Mouse (Mus musculus): Measurements from ENCODE around the gene Gfi1. TPM values are rescaled to one million over a fixed set of nuclear protein-coding genes. Genes with fewer than 3 reads are reported as not detected.

Gfi1 gene
- polyA plus RNA-seq, 1 experiment from 2014 or later, result 0.07 TPM

DNA sequence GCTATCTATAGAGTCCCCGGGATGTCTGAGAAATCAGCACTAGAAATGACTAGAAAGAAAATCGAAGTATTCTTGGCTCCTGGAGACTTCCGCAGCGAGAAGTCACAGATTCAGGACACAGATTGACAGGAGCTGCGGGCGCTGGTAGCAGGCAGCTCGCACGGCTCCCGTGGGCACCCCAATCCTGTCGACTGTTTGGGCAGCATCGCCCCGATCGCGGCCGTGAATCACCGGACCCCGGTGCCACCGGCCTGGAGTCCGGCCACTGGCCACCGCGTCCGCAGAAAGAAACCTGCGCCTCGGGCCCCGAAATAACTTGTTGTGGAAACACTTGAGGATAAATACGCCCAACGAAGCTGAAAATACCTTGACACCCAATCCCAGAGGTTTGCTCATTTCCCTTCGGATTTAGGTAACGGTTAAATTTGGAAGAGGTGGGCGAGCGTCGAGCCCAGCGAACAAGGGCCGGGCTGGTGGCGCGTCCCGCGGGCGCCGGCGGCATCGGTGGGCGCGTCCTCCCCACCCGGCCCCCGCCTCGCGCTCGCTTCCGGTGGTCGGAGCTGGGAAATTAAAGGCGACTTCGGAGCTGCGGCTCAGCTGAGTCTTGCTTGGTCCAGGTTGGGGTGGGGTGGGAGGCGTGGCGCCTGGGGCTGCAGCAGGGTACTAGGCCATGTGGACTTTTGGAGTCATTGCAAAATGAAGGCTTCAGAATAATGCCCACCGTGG is 608 bp upstream of the Gfi1 start:
- no peaks in the 10 kb centered on the region for H3K36me3 ChIP-seq (ENCODE audit: control insufficient read depth, insufficient read depth, low read length)
- DNase-seq (ENCODE audit: low spot score), result peak; percentile 67
- ATAC-seq (replicated peaks; ENCODE audit: low FRiP score), result 0 out of 2 replicates have a peak, but pooled peaks have one; percentile 11

DNA sequence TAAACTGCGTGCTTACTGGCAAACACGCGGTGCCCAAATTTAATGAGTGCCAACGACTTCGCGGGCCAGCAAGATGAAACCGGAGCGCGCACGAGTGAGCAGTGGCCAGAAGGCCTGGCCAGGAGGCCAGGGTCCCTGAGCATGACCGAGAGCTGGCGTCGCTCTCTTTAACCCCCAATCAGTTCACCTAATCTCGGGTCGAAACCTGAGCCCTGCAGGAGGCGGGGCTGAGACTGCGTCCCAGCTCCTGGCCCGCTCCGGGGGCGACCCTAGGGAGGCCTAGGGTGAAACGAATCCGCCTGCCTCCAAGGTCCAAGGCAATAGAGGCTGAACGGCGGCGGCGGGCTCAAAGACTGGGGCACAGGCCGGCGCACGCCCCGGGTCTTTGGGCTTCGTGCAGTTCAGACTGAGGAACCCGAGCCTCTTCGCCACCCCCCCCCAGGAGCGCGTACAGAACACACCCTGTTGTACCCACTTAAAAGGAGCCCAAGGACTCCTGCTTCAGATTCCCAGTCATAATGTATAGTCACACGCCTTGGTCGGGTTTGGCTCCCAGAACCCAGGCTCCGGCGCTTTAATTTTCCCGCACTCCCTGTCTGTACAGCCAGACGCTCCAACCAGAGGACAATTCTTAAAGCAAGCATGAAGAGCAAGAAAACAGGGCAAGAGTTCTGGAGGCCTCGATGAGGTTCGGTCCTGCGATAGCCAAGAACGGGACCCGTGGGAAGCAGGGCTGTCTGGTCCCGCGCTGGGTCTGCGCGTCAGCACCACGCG is 988 bp downstream of the Gfi1 start:
- peaks cover 29% of the 10 kb centered on the region for H3K4me1 ChIP-seq (replicated peaks; ENCODE audit: control insufficient read depth, insufficient read depth, low read length)
- H3K4me2 ChIP-seq (ENCODE audit: low read depth, low read length, severe bottlenecking), result 0 out of 2 replicates have a peak overlapping the region, but pooled peaks have one; percentile 18
- no peaks in the 10 kb centered on the region for H3K36me3 ChIP-seq (ENCODE audit: control insufficient read depth, insufficient read depth, low read length)
- no peak overlapping the region; the same call in 1 of the 2 replicates for H3K4me3 ChIP-seq (ENCODE audit: low read depth, low read length)
- no peak overlapping the region for H3K27ac ChIP-seq (ENCODE audit: low read depth, low read length)
- DNase-seq (ENCODE audit: low spot score), result peak; percentile 69
- H3K9ac ChIP-seq (ENCODE audit: low read length), result no peak overlapping the region
- no peaks in the 10 kb centered on the region for H3K9me3 ChIP-seq (ENCODE audit: control insufficient read depth, low read length)
- 0 out of 2 replicates have a peak, but pooled peaks have one; percentile 28 for ATAC-seq (replicated peaks; ENCODE audit: low FRiP score)
- under 1% methylated on average over 52 of the region's 52 CpGs for WGBS
- peaks cover 91% of the 10 kb centered on the region for H3K27me3 ChIP-seq (ENCODE audit: control insufficient read depth, insufficient read depth, low read length)

More for the DNA sequence above, 608 bp upstream of the Gfi1 start:
- Histone ChIP-seq H3K27me3 (ENCODE audit: control insufficient read depth, insufficient read depth, low read length) (peaks cover 78% of the 10 kb centered on the region), H3K27ac (ENCODE audit: low read depth, low read length) (no peak overlapping the region), H3K4me3 (ENCODE audit: low read depth, low read length) (peak overlapping the region; percentile 20), H3K4me1 (replicated peaks; ENCODE audit: control insufficient read depth, insufficient read depth, low read length) (peaks cover 24% of the 10 kb centered on the region), H3K4me2 (ENCODE audit: low read depth, low read length, severe bottlenecking) (peak overlapping the region; percentile 46), H3K9ac (ENCODE audit: low read length) (no peak overlapping the region), H3K9me3 (ENCODE audit: control insufficient read depth, low read length) (no peaks in the 10 kb centered on the region)
- WGBS, result under 1% methylated on average over 57 of the region's 57 CpGs

DNA sequence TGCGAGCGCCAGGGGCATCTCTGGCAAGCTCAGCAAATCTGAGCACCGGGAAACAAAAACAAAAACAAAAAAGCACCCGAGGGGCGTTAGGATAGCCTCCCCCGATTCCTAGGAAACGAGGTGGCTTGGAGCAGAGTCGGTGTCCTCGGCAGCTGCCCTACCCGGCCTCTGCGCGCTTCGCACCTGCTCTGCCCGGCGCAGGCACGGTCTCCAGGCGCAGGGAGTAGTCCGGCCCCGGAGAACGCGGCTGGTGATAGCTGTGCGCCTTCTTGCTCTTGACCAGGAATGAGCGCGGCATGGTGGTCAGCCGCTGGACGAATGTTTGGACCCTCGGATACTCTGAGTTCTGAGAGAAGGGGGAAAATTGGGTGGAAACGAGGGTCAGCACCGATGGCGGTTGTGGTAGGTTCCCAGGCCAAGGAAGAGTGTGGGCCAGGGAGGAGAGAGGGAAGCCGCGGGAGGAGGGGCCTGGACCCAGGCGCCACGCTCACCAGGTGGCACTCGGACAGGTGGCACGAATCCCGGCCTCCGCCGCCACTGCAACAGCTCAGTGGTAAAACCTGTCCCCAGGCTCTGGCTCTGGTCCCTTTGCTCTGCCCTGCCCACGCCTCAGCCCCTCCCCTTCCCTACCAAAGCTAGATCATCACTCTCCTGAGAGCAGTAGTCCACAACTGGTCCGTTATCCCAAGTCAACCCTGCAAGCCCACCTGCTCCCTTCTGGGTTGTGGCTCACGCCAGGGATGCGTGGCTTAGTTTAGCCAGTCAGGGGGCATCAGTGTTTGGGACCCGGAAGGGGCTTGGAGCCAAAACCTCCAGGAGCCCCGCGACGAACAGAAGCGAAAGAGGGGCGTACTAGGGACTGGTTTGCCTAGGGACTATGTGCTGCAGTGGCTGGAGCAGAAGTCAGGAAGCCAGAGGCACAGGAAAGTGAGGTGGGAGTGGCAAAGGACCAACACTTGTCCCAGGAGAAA is 2.0 kb downstream of the Gfi1 start:
- Histone ChIP-seq H3K9me3 (ENCODE audit: control insufficient read depth, low read length) (no peaks in the 10 kb centered on the region), H3K27ac (ENCODE audit: low read depth, low read length) (no peak overlapping the region), H3K36me3 (ENCODE audit: control insufficient read depth, insufficient read depth, low read length) (no peaks in the 10 kb centered on the region), H3K4me2 (ENCODE audit: low read depth, low read length, severe bottlenecking) (0 out of 2 replicates have a peak overlapping the region, but pooled peaks have one; percentile 21), H3K4me3 (ENCODE audit: low read depth, low read length) (peak overlapping the region; percentile 10), H3K4me1 (replicated peaks; ENCODE audit: control insufficient read depth, insufficient read depth, low read length) (peaks cover 29% of the 10 kb centered on the region), H3K9ac (ENCODE audit: low read length) (no peak overlapping the region), H3K27me3 (ENCODE audit: control insufficient read depth, insufficient read depth, low read length) (peaks cover 97% of the 10 kb centered on the region)
- ATAC-seq (replicated peaks; ENCODE audit: low FRiP score), result no peak; the same call in 1 of the 2 replicates
- DNase-seq (ENCODE audit: low spot score), result peak; percentile 65
- WGBS, result under 1% methylated on average over 49 of the region's 49 CpGs

DNA sequence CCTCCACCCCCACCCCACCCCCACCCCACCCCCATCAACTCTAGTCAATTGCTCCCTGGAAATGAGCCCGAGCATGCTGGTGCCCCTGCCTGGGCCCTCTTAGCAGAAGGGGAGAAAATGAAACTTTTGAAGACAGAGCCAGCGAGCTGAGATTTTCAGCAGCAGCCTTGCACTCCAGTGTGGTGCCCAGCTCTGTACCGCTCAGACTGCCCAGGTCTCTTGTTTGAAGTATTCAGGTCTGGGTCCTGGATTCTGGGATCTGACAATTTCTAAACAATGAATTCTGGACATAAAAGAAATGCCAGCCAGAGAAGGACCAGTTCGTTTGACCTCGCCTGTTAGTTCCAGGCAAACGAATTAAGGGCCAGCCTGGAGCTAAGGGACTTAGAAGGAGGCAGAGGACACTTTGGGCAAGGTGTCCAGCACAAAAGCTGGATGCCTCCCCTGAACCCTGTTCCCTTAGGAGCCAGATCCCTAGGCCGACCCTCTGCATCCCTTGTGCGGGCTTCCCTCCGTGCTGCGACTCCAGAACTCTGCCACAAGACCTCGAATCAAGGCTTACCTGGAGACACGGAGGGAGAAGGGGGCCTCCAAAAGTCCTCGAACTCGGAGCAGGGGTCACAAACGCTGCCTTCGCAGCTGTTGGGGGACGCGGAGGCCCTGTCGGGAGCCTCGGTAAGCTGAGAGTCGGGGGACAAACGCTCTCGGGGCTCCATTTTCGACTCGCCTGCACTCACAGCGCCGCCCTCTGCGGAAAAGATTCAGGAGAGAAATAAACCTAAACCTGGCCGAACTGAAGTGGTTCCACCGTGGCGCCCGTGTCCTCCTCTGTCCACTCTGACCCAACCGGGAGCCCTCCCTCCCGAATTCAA is 2.9 kb downstream of the Gfi1 start:
- no peak for ATAC-seq (replicated peaks; ENCODE audit: low FRiP score)
- Histone ChIP-seq H3K9me3 (ENCODE audit: control insufficient read depth, low read length) (no peaks in the 10 kb centered on the region), H3K4me3 (ENCODE audit: low read depth, low read length) (peak overlapping the region; percentile 10), H3K9ac (ENCODE audit: low read length) (no peak overlapping the region), H3K4me1 (replicated peaks; ENCODE audit: control insufficient read depth, insufficient read depth, low read length) (peaks cover 29% of the 10 kb centered on the region), H3K4me2 (ENCODE audit: low read depth, low read length, severe bottlenecking) (peak overlapping the region; percentile 21; the same call in 1 of the 2 replicates), H3K27me3 (ENCODE audit: control insufficient read depth, insufficient read depth, low read length) (peaks cover 94% of the 10 kb centered on the region), H3K36me3 (ENCODE audit: control insufficient read depth, insufficient read depth, low read length) (no peaks in the 10 kb centered on the region), H3K27ac (ENCODE audit: low read depth, low read length) (no peak overlapping the region)
- DNase-seq (ENCODE audit: low spot score), result peak; percentile 64
- under 1% methylated on average over 33 of the region's 34 CpGs for WGBS

DNA sequence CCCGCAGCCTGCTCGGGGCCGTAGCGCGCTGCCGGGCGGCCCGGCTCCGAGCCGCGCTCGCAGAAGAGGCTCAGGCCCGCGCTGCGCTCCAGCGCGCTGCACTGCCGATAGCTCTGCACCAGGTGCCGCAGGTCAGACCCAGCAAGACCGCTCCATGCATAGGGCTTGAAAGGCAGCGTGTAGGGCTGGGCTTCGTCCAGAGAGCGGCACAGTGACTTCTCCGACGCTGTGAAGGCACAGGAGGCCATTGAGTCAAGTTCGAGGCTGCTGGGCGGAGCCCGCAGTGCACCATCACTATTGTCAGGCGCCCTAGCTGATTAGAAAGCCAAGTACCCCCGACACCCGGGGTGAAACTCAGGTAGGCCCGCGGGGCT is 4.2 kb downstream of the Gfi1 start:
- DNase-seq (ENCODE audit: low spot score) (peak; percentile 65), ATAC-seq (replicated peaks; ENCODE audit: low FRiP score) (no peak)
- no peaks in the 10 kb centered on the region for H3K36me3 ChIP-seq (ENCODE audit: control insufficient read depth, insufficient read depth, low read length)
- peak overlapping the region; percentile 48 for H3K4me2 ChIP-seq (ENCODE audit: low read depth, low read length, severe bottlenecking)
- H3K9me3 ChIP-seq (ENCODE audit: control insufficient read depth, low read length), result no peaks in the 10 kb centered on the region
- WGBS, result under 1% methylated on average over 33 of the region's 33 CpGs
- no peak overlapping the region for H3K9ac ChIP-seq (ENCODE audit: low read length)
- H3K4me3 ChIP-seq (ENCODE audit: low read depth, low read length), result peak overlapping the region; percentile 24
- peaks cover 95% of the 10 kb centered on the region for H3K27me3 ChIP-seq (ENCODE audit: control insufficient read depth, insufficient read depth, low read length)
- peaks cover 26% of the 10 kb centered on the region for H3K4me1 ChIP-seq (replicated peaks; ENCODE audit: control insufficient read depth, insufficient read depth, low read length)
- H3K27ac ChIP-seq (ENCODE audit: low read depth, low read length), result no peak overlapping the region

DNA sequence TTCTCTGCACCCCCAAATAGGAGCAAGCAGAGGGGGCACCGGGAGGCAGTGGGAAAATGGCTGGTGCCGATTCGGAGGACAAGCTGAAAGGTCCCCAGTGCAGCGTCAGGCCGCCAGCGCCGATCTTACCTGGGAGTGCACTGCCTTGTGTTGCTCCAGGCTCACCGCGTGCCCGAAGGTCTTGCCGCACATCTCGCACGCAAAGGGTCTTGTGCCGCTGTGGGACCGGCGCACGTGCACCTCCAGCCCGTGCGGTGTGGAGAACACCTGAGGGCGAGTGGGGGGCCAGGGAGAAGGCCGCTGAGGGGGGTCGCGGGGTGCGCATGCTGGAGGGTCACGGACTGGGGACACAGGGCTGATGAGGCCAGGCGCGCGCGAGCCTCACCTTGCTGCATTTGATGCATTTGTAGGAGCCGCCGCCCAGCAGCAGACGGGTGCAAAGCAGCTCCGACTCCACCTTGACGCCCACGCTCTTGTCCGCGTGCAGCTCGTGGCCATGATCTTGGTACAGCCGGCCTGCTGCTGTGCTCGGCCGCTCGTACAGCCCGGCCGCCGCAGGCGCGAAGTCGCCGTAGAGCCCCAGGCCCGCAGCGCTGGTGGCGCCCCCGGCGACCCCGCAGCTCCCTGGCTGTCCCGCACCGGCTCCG is 4.7 kb downstream of the Gfi1 start:
- Histone ChIP-seq H3K9me3 (ENCODE audit: control insufficient read depth, low read length) (no peaks in the 10 kb centered on the region), H3K4me3 (ENCODE audit: low read depth, low read length) (peak overlapping the region; percentile 24), H3K27ac (ENCODE audit: low read depth, low read length) (no peak overlapping the region), H3K9ac (ENCODE audit: low read length) (no peak overlapping the region), H3K4me2 (ENCODE audit: low read depth, low read length, severe bottlenecking) (peak overlapping the region; percentile 48), H3K36me3 (ENCODE audit: control insufficient read depth, insufficient read depth, low read length) (no peaks in the 10 kb centered on the region), H3K27me3 (ENCODE audit: control insufficient read depth, insufficient read depth, low read length) (peaks cover 92% of the 10 kb centered on the region), H3K4me1 (replicated peaks; ENCODE audit: control insufficient read depth, insufficient read depth, low read length) (peaks cover 23% of the 10 kb centered on the region; the same call in 1 of the 2 replicates)
- ATAC-seq (replicated peaks; ENCODE audit: low FRiP score) (no peak), DNase-seq (ENCODE audit: low spot score) (peak; percentile 66)
- under 1% methylated on average over 56 of the region's 58 CpGs for WGBS

DNA sequence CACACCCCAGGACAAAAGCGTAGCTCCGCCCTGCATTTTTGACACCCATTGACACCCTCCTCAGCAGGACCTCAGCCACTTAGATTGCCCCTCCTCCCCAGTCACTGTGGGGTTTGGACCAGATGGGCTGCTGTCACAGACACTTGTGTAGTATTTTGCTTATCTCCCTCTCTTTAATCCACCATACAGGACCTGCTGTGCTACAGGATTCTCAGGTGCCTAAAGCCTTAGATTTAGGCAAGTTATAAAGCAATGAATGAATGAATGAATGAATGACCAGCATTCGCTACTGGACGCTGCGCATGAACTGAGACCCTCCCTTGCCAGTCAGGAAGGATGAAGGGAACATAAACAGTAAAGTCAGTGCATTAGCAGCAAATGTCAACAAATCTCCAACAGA is 5.3 kb downstream of the Gfi1 start:
- DNase-seq (ENCODE audit: low spot score) (no peak), ATAC-seq (replicated peaks; ENCODE audit: low FRiP score) (no peak)
- Histone ChIP-seq H3K4me1 (replicated peaks; ENCODE audit: control insufficient read depth, insufficient read depth, low read length) (peaks cover 21% of the 10 kb centered on the region; the same call in 1 of the 2 replicates), H3K4me3 (ENCODE audit: low read depth, low read length) (no peak overlapping the region), H3K27ac (ENCODE audit: low read depth, low read length) (no peak overlapping the region), H3K27me3 (ENCODE audit: control insufficient read depth, insufficient read depth, low read length) (peaks cover 86% of the 10 kb centered on the region), H3K9ac (ENCODE audit: low read length) (no peak overlapping the region), H3K36me3 (ENCODE audit: control insufficient read depth, insufficient read depth, low read length) (no peaks in the 10 kb centered on the region), H3K9me3 (ENCODE audit: control insufficient read depth, low read length) (no peaks in the 10 kb centered on the region), H3K4me2 (ENCODE audit: low read depth, low read length, severe bottlenecking) (no peak overlapping the region)
- WGBS, result 7% methylated on average over 5 of the region's 5 CpGs

Measured in forebrain, embryonic 11.5 days (tissue).